Mouse (Mus musculus): ENCODE data around the gene Ptgds.
A peak's percentile ranks its signal among the peaks of the same experiment; 100 is the strongest.

Ptgds gene

GRCm38 (mm10) chr2:25469969-25470368 is at the start of gene Ptgds:
Gene Ptgds (minus strand): TSS chr2:25470046.
- DNase-seq: no peak

GRCm38 (mm10) chr2:25509912-25510311 is 40.1 kb upstream of the Ptgds start:
- DNase-seq: no peak

DNA sequence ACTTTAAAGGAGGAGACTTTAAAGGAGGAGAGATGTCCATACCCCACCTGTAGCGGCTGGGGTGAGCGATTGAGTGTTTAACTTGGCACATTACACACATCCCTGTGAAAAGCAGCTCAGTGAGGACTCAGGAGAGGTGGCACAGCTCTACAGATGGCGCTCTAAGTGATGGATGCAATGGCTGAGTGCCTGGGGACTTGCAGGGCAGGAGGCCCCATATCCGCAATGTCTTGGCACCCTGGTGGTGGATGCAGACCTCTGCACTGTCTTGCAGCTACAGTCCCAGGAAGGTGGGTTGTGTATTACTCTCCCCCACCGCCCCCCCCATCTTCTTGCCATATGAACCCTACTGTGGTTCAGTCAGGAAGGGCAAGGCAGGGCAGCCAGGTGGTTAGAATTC is 37.1 kb upstream of the Ptgds start:
- DNase-seq: no peak

DNA sequence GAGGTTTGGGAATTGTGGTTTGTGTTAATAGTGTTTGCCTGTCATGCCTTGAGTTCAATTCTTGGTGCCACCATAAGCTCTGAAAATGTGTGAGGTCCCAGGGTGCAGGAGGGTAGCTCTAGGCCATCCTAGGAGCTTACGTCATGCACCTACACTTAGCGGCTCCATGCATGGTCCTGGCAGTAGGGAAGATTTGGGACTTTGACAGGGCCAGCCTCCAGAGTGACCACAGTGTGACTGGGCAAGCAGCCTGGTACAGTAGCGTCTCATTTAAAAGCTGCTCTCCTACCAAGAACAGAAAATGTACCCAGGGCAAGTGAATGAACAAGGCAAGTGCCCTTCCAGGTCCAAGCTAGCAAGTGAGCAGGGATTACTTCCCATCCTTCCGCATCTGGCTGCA is 36.0 kb upstream of the Ptgds start:
- DNase-seq: peak; percentile 23

DNA sequence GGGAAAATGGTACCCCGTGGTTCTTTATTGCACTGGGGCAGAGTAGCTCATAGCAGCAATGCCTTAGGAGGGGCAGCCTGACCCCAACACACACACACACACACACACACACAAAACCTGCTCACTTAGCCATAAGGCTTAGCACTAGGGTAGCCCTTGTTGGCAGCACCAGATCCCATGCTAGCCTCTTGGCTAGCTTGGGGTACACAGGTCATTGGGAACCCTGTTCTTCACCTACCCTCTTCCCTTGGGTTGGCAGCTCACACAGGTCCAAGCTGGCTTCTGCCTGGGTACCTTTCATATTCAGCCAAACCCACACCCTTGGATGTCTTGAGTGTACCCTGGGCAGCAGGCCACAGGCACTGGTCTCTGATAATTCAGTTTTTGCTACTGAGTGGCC is 35.2 kb upstream of the Ptgds start:
- DNase-seq: no peak

DNA sequence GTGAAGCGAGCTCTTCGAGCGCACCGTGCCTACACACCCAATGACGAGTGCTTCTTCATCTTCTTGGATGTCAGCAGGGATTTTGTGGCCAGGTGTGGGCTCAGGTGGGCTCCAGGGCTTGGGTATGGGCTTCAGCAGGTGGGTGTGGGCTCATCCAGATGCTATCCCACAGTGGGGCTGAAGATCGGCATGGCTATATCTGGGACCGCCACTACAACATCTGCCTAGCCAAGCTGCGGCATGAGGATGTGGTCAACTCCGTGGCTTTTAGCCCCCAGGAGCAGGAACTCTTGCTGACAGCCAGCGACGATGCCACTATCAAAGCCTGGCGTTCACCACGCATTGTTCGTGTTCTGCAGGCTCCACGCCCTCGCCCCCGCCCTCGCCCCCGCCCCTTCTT is 34.7 kb upstream of the Ptgds start:
- DNase-seq: no peak

- no peak for DNase-seq
Observed at GRCm38 (mm10) chr2:25502726-25503125, 32.9 kb upstream of the Ptgds start.

GRCm38 (mm10) chr2:25501593-25502486 is 32.0 kb upstream of the Ptgds start, which contains the start of gene C8g:
Gene C8g (minus strand): TSS chr2:25501719.
- DNase-seq: peak; percentile 52

DNA sequence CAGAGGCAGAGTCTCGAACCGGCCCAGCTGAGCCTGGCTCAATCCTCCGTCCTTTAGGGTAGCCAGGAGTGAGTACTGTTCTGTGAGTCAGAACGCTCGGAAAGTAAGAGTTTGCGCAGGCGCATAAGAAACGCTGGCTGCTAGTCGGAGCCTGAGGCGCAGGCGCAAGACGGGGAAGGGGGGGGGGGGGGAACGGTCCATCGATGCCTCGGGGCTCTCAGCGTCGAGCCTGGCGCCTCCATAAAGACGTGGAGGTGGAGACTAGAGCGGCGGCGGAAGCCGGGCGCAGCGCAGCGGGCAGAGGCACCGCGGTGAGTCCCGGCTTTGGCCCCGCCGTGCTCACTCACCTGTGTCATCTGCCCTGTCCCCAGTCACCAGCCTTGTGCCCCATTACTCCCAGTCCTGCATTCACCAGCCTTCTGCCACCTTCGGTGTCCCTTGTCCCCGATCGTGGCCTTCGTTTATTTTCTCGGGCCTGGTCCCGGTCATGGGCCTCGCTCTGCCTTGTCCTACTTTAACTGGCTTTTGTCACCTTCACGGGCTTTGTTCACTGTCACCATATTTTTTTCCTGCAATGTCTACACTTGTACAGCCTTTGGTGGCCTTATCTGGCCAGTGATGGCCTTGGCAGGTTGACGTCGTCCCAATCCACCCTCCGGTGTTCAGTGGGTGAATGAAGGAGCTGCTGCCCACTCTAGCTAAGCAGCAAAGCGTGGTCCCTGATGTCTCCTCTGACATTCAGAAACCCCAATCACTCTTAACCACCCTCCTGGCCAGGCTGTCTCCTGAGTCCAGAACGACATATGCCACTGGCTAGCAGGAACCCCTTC is 30.9 kb upstream of the Ptgds start, which contains the start of gene Fbxw5:
TSS of gene Fbxw5 (plus strand) at position 175 of the 830 bp plus-strand sequence.
- peak; percentile 81 for DNase-seq

GRCm38 (mm10) chr2:25500071-25500575 is 30.3 kb upstream of the Ptgds start:
- no peak for DNase-seq

GRCm38 (mm10) chr2:25498622-25499478 is 29.0 kb upstream of the Ptgds start:
- peak; percentile 25 for DNase-seq

- DNase-seq: peak; percentile 34
Observed at GRCm38 (mm10) chr2:25497846-25498575, 28.2 kb upstream of the Ptgds start.

DNA sequence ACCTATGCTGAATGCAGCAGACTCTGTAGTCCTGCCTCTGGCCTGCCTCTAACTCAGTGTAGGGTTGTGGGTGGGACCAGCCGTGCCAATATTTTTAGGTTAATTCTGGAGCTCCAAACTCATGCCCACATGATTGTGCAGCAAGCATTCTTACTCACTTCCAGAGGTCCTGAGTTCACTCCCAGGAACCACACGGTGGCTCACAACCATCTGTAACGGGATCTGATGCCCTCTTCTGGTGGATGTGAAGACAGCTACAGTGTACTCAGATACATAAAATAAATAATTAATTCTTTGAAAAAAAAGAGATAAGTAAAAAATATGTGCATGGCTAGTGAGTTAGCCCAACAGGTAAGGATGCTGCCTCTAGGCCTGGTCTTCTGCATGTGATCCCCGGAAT is 26.6 kb upstream of the Ptgds start:
- peak; percentile 54 for DNase-seq

GRCm38 (mm10) chr2:25493476-25493961 is 23.7 kb upstream of the Ptgds start, which contains the start of gene Lcn12:
Gene Lcn12 (minus strand): TSS chr2:25493911.
- peak; percentile 79 for DNase-seq

- DNase-seq: no peak
Observed at GRCm38 (mm10) chr2:25492988-25493387, 23.1 kb upstream of the Ptgds start.

DNA sequence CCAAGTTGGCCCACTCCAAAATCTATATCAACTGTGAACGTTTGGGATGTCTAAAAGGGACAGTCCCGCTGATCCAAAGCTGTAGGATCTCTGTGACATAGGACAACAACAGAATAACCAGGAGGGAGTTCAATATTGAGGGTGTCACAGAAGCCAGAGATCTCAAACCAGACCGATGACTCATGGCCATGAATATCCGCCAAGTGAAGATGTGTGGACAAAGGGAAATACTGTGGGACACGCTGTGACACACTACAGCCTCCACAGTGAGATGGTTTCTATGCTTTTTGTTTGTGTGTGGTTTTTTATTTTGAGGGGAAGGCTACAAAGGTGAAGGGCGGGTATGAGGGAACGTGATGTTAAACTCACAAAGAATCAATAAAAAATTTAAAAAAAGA is 18.8 kb upstream of the Ptgds start:
- DNase-seq: peak; percentile 65

- DNase-seq: no peak
Observed at GRCm38 (mm10) chr2:25487965-25488670, 18.3 kb upstream of the Ptgds start.

- peak; percentile 95 for DNase-seq
Observed at GRCm38 (mm10) chr2:25484901-25485647, 15.2 kb upstream of the Ptgds start.

GRCm38 (mm10) chr2:25482969-25483368 is 13.1 kb upstream of the Ptgds start:
- DNase-seq: peak; percentile 63

GRCm38 (mm10) chr2:25480541-25480940 is 10.7 kb upstream of the Ptgds start:
- DNase-seq: no peak

Measured in cerebellum, adult 8-10 months (tissue).